Mouse (Mus musculus): ENCODE results near the gene Serac1. TPM values are rescaled to one million over a fixed set of nuclear protein-coding genes. Genes with fewer than 3 reads are reported as not detected.

The Serac1 gene
- polyA plus RNA-seq, 1 experiment from 2014 or later: 6.8 TPM

GRCm38 (mm10) chr17:6106361-6107014 is 26.9 kb upstream of the Serac1 start, which contains the start of gene Tulp4:
Gene Tulp4, plus strand, starts transcription at chr17:6106437.
- Histone ChIP-seq H3K27me3 (ENCODE audit: low read depth, poor library complexity, severe bottlenecking) (0 out of 2 replicates have a peak, but pooled peaks cover 4% of the 10 kb centered on the region), H3K4me1 (peaks cover 22% of the 10 kb centered on the region), H3K9me3 (replicated peaks) (no peaks in the 10 kb centered on the region), H3K36me3 (peaks cover 21% of the 10 kb centered on the region), H3K4me3 (peak within 1 kb of the TSS; percentile 90), H3K27ac (peak within 1 kb of the TSS; percentile 97)
- under 1% methylated on average over 50 of the region's 76 CpGs for WGBS
- peak; percentile 93 for DNase-seq (ENCODE audit: low spot score)

DNA sequence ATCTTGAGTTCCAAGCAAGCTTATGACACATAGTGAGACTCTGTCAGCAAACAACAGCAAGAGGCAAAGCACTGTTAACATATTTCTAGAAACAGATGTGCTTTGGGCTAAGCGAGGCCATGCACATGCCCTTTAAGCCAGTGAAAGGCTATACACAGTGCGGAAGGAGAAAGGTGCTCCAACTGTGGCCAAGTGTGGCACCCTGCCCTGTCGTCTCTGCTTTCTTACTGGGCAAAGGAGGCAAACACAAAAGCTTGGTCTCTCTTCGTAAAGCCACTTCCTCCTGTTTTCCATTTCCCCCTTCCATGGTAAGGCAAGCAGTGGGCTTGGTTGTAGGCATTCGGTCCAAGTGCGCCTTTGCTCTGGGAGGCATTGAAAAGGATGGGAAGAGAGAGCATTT is 24.0 kb upstream of the Serac1 start:
- H3K27ac ChIP-seq: no peak overlapping the region
- no peaks in the 10 kb centered on the region for H3K9me3 ChIP-seq (replicated peaks)
- 0 out of 2 replicates have a peak, but pooled peaks cover 4% of the 10 kb centered on the region for H3K27me3 ChIP-seq (ENCODE audit: low read depth, poor library complexity, severe bottlenecking)
- H3K36me3 ChIP-seq: no peaks in the 10 kb centered on the region
- WGBS: 87% methylated on average over 6 of the region's 6 CpGs
- no peak for DNase-seq (ENCODE audit: low spot score)
- H3K4me3 ChIP-seq: no peak overlapping the region
- H3K4me1 ChIP-seq: peaks cover 12% of the 10 kb centered on the region

DNA sequence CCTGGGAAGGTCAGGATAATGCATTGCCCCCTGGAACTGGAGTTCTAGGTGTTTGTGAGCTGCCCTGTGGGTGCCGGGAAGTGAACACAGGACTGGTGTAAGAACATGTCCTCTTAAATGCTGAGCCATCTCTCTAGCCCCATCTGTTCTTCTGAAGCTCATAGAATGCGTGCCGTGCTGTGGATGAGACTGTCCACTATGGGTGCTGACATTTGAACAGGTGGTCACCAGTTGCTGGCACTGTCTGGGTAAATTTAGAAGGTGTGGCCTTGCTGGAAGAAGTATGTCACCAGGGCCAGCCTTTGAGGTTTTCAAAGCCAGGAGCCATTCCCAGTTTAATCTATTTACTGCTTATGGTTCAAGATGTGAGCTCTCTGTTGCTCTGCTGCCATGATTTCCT is 22.7 kb upstream of the Serac1 start:
- no peak for DNase-seq (ENCODE audit: low spot score)
- H3K27ac ChIP-seq: no peak overlapping the region
- H3K9me3 ChIP-seq (replicated peaks): no peaks in the 10 kb centered on the region
- H3K36me3 ChIP-seq: no peaks in the 10 kb centered on the region
- H3K4me3 ChIP-seq: no peak overlapping the region
- peaks cover under 1% of the 10 kb centered on the region; the same call in 1 of the 2 replicates for H3K4me1 ChIP-seq
- H3K27me3 ChIP-seq (ENCODE audit: low read depth, poor library complexity, severe bottlenecking): 0 out of 2 replicates have a peak, but pooled peaks cover 4% of the 10 kb centered on the region
- 92% methylated on average over 3 of the region's 3 CpGs for WGBS

DNA sequence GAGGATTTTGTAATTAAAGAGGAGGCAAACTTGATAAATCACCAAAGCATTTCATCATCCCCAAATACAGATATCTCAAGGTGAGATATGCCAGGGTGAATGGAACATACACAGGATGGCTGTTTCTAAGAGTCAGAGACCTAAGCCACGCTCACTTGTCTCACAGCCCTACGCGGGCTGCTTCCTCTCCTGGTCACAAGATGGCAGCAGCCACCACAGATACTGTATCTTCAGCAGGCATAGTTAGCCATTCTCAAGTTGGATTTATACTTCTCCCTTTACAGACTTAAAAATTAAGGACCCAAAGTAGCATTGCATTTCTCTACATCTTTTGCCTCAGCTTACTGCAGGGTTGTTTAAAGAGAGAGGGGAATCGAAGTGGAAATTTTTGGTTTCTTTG is 18.3 kb upstream of the Serac1 start:
- Histone ChIP-seq H3K36me3 (no peaks in the 10 kb centered on the region), H3K27me3 (ENCODE audit: low read depth, poor library complexity, severe bottlenecking) (no peaks in the 10 kb centered on the region), H3K4me3 (no peak overlapping the region), H3K27ac (no peak overlapping the region), H3K4me1 (no peaks in the 10 kb centered on the region), H3K9me3 (replicated peaks) (no peaks in the 10 kb centered on the region)
- 30% methylated on average over 4 of the region's 4 CpGs for WGBS
- DNase-seq (ENCODE audit: low spot score): peak; percentile 65

- no peaks in the 10 kb centered on the region for H3K4me1 ChIP-seq
- no peak overlapping the region for H3K27ac ChIP-seq
- H3K36me3 ChIP-seq: peaks cover 12% of the 10 kb centered on the region
- no peak overlapping the region for H3K4me3 ChIP-seq
- no peaks in the 10 kb centered on the region for H3K27me3 ChIP-seq (ENCODE audit: low read depth, poor library complexity, severe bottlenecking)
- no peak for DNase-seq (ENCODE audit: low spot score)
- H3K9me3 ChIP-seq (replicated peaks): no peaks in the 10 kb centered on the region
Measured at GRCm38 (mm10) chr17:6095579-6095978, 16.0 kb upstream of the Serac1 start.

DNA sequence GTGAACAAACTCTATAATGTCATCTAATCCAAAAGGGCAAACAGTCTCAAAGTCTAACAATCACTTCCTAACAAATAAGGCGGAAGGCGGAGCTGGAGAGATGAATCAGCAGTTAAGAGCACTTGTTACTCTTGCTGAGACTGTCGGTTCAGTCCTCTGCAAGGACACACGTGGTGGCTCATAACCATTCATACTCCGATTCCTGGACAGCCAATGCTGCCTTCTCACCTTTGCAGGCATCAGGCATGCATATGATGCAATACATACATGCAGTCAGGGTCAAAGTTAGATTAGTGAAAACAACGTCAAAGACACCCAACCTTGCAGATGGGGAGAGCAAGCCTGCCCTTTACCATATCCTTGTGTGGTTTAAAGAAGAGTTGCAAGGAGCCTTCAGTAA is 12.1 kb upstream of the Serac1 start:
- Histone ChIP-seq H3K27me3 (ENCODE audit: low read depth, poor library complexity, severe bottlenecking) (no peaks in the 10 kb centered on the region), H3K4me3 (no peak overlapping the region), H3K9me3 (replicated peaks) (no peaks in the 10 kb centered on the region), H3K36me3 (peaks cover 30% of the 10 kb centered on the region), H3K4me1 (no peaks in the 10 kb centered on the region), H3K27ac (no peak overlapping the region)
- no peak for DNase-seq (ENCODE audit: low spot score)
- WGBS: 92% methylated on average over 6 of the region's 6 CpGs

GRCm38 (mm10) chr17:6083323-6083890 is 3.9 kb upstream of the Serac1 start:
- Histone ChIP-seq H3K4me1 (peaks cover 13% of the 10 kb centered on the region; the same call in 1 of the 2 replicates), H3K4me3 (no peak overlapping the region), H3K36me3 (peaks cover 62% of the 10 kb centered on the region), H3K9me3 (replicated peaks) (no peaks in the 10 kb centered on the region), H3K27ac (no peak overlapping the region), H3K27me3 (ENCODE audit: low read depth, poor library complexity, severe bottlenecking) (0 out of 2 replicates have a peak, but pooled peaks cover 4% of the 10 kb centered on the region)
- WGBS: 92% methylated on average over 5 of the region's 5 CpGs
- no peak for DNase-seq (ENCODE audit: low spot score)

GRCm38 (mm10) chr17:6073405-6073804 is 6.1 kb downstream of the Serac1 start:
- H3K36me3 ChIP-seq: peaks cover 29% of the 10 kb centered on the region; the same call in 1 of the 2 replicates
- DNase-seq (ENCODE audit: low spot score): no peak

DNA sequence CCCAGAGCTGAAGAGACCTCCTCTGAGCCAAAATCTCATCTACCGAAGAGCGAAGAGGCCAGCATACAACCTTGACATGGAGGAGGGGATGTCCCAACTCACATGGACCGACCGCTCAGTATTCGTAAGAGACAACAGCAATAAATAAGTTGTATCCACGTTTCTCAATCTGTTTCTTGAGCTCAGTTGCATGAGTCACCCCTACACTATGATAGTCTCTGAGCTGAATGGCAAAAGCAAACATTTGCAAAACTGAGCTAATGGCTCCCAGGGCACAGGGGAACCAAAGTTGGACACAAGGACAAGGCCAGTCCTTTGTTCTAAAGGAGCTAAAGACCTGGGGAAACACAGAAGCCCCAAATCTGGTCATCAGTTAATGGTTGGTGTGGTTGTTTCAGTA is 9.7 kb downstream of the Serac1 start:
- peaks cover 51% of the 10 kb centered on the region for H3K36me3 ChIP-seq
- no peak overlapping the region for H3K27ac ChIP-seq
- no peaks in the 10 kb centered on the region for H3K27me3 ChIP-seq (ENCODE audit: low read depth, poor library complexity, severe bottlenecking)
- no peaks in the 10 kb centered on the region for H3K4me1 ChIP-seq
- H3K4me3 ChIP-seq: no peak overlapping the region
- no peak for DNase-seq (ENCODE audit: low spot score)
- WGBS: 94% methylated on average over 6 of the region's 6 CpGs
- H3K9me3 ChIP-seq (replicated peaks): no peaks in the 10 kb centered on the region

More at GRCm38 (mm10) chr17:6073405-6073804, 6.1 kb downstream of the Serac1 start:
- WGBS: 48% methylated on average over 7 of the region's 7 CpGs
- Histone ChIP-seq H3K27ac (no peak overlapping the region), H3K4me3 (no peak overlapping the region), H3K4me1 (no peaks in the 10 kb centered on the region), H3K9me3 (replicated peaks) (no peaks in the 10 kb centered on the region), H3K27me3 (ENCODE audit: low read depth, poor library complexity, severe bottlenecking) (0 out of 2 replicates have a peak, but pooled peaks cover under 1% of the 10 kb centered on the region)

DNA sequence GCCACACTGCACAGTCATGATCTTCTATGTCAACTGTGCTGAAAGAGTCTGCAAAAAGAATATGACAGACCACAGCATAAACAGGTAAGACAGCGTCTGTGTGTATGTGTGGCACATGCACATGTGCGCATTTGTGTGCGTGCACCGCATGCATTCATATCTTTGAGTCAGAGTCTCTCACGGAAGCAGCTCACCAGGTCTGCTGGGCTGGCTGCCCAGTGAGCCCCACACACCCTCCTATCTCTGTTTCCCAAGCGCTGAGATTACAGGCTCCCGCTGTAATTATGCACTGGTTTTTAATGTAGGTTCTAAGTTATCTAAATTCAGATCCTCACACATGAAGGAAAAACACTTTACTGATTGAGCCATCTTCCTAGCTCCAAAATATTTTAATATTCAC is 11.9 kb downstream of the Serac1 start:
- 97% methylated on average over 7 of the region's 7 CpGs for WGBS
- H3K9me3 ChIP-seq (replicated peaks): no peaks in the 10 kb centered on the region
- DNase-seq (ENCODE audit: low spot score): no peak
- no peaks in the 10 kb centered on the region for H3K4me1 ChIP-seq
- no peak overlapping the region for H3K4me3 ChIP-seq
- H3K27me3 ChIP-seq (ENCODE audit: low read depth, poor library complexity, severe bottlenecking): no peaks in the 10 kb centered on the region
- H3K27ac ChIP-seq: no peak overlapping the region
- H3K36me3 ChIP-seq: peaks cover 43% of the 10 kb centered on the region

GRCm38 (mm10) chr17:6066021-6066420 is 13.5 kb downstream of the Serac1 start:
- 88% methylated on average over 2 of the region's 2 CpGs for WGBS
- no peak for DNase-seq (ENCODE audit: low spot score)
- Histone ChIP-seq H3K9me3 (replicated peaks) (no peaks in the 10 kb centered on the region), H3K36me3 (peaks cover 40% of the 10 kb centered on the region), H3K4me3 (no peak overlapping the region), H3K4me1 (no peaks in the 10 kb centered on the region), H3K27me3 (ENCODE audit: low read depth, poor library complexity, severe bottlenecking) (no peaks in the 10 kb centered on the region), H3K27ac (no peak overlapping the region)

DNA sequence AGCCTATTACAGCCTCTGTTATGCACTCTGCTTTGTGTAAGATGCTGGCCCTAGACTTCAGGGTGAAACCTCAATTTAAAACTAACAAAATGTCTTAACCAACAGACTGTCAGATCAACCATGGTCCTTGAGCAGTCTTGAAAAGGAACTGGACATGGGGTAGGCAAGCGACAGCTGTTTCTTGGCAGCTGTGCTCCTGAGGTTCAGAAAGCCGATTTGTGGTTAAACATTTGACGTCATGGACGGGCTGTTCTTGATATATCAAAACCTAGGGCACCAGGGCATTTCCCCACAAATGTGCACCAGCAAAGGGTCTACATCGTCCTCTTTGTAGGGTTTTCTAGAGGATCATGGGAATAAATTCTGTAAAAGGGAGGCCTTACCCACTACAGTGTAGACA is 16.0 kb downstream of the Serac1 start:
- H3K27me3 ChIP-seq (ENCODE audit: low read depth, poor library complexity, severe bottlenecking): no peaks in the 10 kb centered on the region
- H3K36me3 ChIP-seq: peaks cover 26% of the 10 kb centered on the region
- no peak overlapping the region for H3K4me3 ChIP-seq
- 91% methylated on average over 5 of the region's 5 CpGs for WGBS
- no peaks in the 10 kb centered on the region for H3K9me3 ChIP-seq (replicated peaks)
- H3K4me1 ChIP-seq: no peaks in the 10 kb centered on the region
- no peak overlapping the region for H3K27ac ChIP-seq
- DNase-seq (ENCODE audit: low spot score): no peak

DNA sequence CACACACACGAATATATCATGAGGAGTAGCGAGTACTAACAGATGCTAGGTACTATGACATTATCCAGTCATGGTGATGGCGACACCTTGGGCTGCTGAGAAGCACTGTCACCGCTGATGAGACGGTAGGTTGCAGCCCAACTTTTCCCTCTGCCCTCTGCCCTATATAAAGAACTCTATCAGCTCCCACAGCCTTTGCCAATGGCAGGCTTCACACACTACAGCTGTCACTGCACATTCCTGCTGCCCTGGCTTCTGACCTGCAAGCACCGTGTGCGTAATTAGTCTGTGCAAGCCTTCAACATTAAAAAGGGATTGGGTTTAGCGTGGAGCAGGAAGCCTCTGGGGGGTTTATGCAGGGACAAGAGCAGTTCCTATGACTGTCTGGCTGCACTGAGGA is 16.7 kb downstream of the Serac1 start:
- no peak for DNase-seq (ENCODE audit: low spot score)
- no peak overlapping the region for H3K27ac ChIP-seq
- H3K27me3 ChIP-seq (ENCODE audit: low read depth, poor library complexity, severe bottlenecking): no peaks in the 10 kb centered on the region
- 81% methylated on average over 8 of the region's 8 CpGs for WGBS
- H3K36me3 ChIP-seq: peaks cover 26% of the 10 kb centered on the region
- no peaks in the 10 kb centered on the region for H3K4me1 ChIP-seq
- no peak overlapping the region for H3K4me3 ChIP-seq
- no peaks in the 10 kb centered on the region for H3K9me3 ChIP-seq (replicated peaks)
